Mouse (Mus musculus) midbrain, embryonic 11.5 days (tissue): ENCODE results near the gene Vipr1. TPM values are rescaled to one million over a fixed set of nuclear protein-coding genes. Genes with fewer than 3 reads are reported as not detected.
A peak's percentile ranks its signal among the peaks of the same experiment; 100 is the strongest.

Source experiments
- ATAC-seq: fragments of 200-750 bp; cut with Nextera tagmentation; 2 replicates; pipeline ENCODE4 v1.8.0; 2017; ENCODE audit warnings: moderate TSS enrichment, moderate library complexity; ENCODE audit not compliant: low FRiP score
- DNase-seq: peaks from one replicate; pipeline ENCODE4 v3.0.0; 2015; ENCODE audit warnings: low spot score; ENCODE audit errors: missing footprints
- H3K27ac ChIP-seq: fragments of 300-500 bp; sonication (generic); 2 replicates; pipeline ENCODE4 v1.5.1; 2014; ENCODE audit warnings: low read depth, low read length
- H3K27me3 ChIP-seq: fragments of 300-500 bp; sonication (generic); 2 replicates; pipeline ENCODE4 v1.6.1; 2014; ENCODE audit warnings: mild to moderate bottlenecking, low read length, moderate library complexity, mixed read lengths; ENCODE audit not compliant: control insufficient read depth, insufficient read depth
- H3K36me3 ChIP-seq: fragments of 300-500 bp; sonication (generic); 2 replicates; pipeline ENCODE4 v1.6.1; 2014; ENCODE audit warnings: mild to moderate bottlenecking, low read length, moderate library complexity, mixed read lengths; ENCODE audit not compliant: control insufficient read depth, insufficient read depth
- H3K4me1 ChIP-seq: fragments of 300-500 bp; sonication (generic); 2 replicates; pipeline ENCODE4 v1.6.1; 2014; ENCODE audit warnings: low read length; ENCODE audit not compliant: control insufficient read depth, insufficient read depth
- H3K4me2 ChIP-seq: fragments of 300-500 bp; sonication (generic); 2 replicates; pipeline ENCODE4 v1.6.1; 2014; ENCODE audit warnings: mild to moderate bottlenecking, moderate library complexity
- H3K4me3 ChIP-seq: fragments of 300-500 bp; sonication (generic); 2 replicates; pipeline ENCODE4 v1.5.1; 2014; ENCODE audit warnings: low read depth, low read length
- H3K9ac ChIP-seq: fragments of 300-500 bp; sonication (generic); 2 replicates; pipeline ENCODE4 v1.6.1; 2014; ENCODE audit warnings: low read length
- H3K9me3 ChIP-seq: fragments of 300-500 bp; sonication (generic); 2 replicates; pipeline ENCODE4 v1.6.1; 2016; ENCODE audit warnings: low read length; ENCODE audit not compliant: control insufficient read depth
- WGBS: fragments of 180-500 bp; shearing (Covaris S2); extraction: QIAGEN DNeasy Blood & Tissue Kit; methylation state at CpG from one replicate; pipeline ENCODE4 v1.1.7; 2014; 5-methylcytosine and 5-hydroxymethylcytosine counted together
- polyA plus RNA-seq: library from polyadenylated mRNA; unstranded; fragments of >200 nt; fragmentation: Nextera tagmentation; extraction: Ambion mirVana; gene quantifications from 2 replicates; pipeline ENCODE4 v1.2.1, GENCODE M21; 2014

Gene Vipr1
- polyA plus RNA-seq, 1 experiment from 2014 or later, result 0.41 TPM

DNA sequence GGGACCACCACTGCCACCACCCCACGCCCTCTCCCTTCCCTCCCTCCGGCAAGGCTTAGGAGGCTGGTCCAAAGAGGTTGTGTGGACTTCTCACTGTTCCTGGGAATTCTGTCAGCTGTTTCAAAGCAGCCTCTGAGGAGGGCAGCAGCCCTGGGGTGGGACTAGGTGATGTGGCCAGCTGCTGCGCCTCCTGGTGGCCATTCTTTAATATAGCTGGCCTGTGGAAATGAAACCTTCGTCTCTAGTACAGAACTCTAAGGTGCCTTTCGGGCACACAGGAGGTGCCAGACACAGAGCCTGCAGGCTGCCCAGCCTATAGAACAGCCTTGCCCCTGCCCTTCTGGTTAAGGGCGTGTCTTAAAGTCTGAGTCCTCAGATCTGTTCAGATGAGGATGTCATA is 37.0 kb downstream of the Vipr1 start:
- Histone ChIP-seq H3K4me1 (no peaks in the 10 kb centered on the region), H3K9ac (no peak overlapping the region), H3K4me2 (no peak overlapping the region), H3K27ac (no peak overlapping the region), H3K9me3 (no peaks in the 10 kb centered on the region), H3K36me3 (peaks cover 4% of the 10 kb centered on the region; the same call in 1 of the 2 replicates), H3K27me3 (no peaks in the 10 kb centered on the region), H3K4me3 (no peak overlapping the region)
- DNase-seq (peak; percentile 93), ATAC-seq (peak; percentile 71)
- 16% methylated on average over 6 of the region's 6 CpGs for WGBS

GRCm38 (mm10) chr9:121681191-121681590 is 38.7 kb downstream of the Vipr1 start:
- ATAC-seq (no peak), DNase-seq (peak; percentile 77)
- no peak overlapping the region for H3K9ac ChIP-seq
- peaks cover 10% of the 10 kb centered on the region for H3K36me3 ChIP-seq
- H3K4me3 ChIP-seq, result no peak overlapping the region
- 85% methylated on average over 8 of the region's 8 CpGs for WGBS
- no peak overlapping the region for H3K27ac ChIP-seq
- no peaks in the 10 kb centered on the region for H3K9me3 ChIP-seq
- no peaks in the 10 kb centered on the region for H3K27me3 ChIP-seq
- H3K4me2 ChIP-seq, result no peak overlapping the region
- H3K4me1 ChIP-seq, result no peaks in the 10 kb centered on the region

DNA sequence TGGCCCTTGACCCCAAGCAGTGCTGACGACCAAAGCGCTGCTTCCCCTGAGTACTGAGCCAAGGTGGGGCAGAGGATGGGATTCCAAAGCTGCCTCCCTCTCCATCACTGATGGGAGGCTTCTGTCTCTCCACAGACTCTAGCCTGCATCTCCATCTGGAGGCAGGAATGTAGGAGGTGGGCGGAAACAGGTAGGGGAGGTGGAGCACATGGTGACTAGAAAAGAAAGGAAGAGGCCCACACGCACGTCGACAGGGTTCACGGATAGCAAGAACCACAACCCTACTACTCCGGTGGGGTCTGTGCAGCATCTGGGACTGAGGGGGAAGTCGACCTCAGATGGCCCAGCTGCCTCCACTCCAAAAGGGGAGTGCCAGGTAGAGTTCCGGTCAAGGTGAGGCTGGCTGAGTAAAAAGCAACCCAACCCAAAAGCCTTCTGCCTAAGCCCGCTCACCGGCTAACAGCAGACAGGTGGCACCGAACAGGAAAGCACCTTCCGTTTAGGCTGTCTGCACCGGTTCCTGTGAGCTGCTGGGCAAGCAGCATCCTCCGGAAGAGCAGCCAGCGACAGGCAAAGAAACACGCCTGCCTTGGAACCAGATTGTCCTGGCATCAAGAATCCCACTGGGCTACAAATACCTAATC is 39.6 kb downstream of the Vipr1 start:
- no peak overlapping the region for H3K9ac ChIP-seq
- WGBS, result 82% methylated on average over 18 of the region's 18 CpGs
- DNase-seq (peak; percentile 37), ATAC-seq (no peak)
- no peak overlapping the region for H3K4me2 ChIP-seq
- H3K4me1 ChIP-seq, result no peaks in the 10 kb centered on the region
- no peaks in the 10 kb centered on the region for H3K9me3 ChIP-seq
- no peaks in the 10 kb centered on the region for H3K27me3 ChIP-seq
- H3K27ac ChIP-seq, result no peak overlapping the region
- H3K4me3 ChIP-seq, result no peak overlapping the region
- H3K36me3 ChIP-seq, result peaks cover 10% of the 10 kb centered on the region

DNA sequence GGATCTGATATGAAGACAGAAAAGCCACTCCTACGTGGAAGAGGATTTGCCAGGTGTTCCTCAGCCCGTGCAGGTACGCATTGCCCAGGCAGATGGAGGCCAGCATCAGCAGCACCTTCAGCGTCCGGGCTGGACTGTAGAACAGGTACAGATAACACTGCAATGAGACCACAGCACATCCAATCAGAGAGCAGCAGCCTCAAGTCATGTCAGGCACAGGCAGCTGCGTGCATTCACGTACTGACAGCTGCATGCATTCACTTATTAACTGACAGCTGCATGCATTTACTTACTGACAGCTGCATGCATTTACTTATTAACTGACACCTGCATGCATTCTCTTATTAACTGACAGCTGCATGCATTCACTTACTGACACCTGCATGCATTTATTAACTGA is 42.2 kb downstream of the Vipr1 start:
- 82% methylated on average over 7 of the region's 7 CpGs for WGBS
- H3K4me3 ChIP-seq, result no peak overlapping the region

DNA sequence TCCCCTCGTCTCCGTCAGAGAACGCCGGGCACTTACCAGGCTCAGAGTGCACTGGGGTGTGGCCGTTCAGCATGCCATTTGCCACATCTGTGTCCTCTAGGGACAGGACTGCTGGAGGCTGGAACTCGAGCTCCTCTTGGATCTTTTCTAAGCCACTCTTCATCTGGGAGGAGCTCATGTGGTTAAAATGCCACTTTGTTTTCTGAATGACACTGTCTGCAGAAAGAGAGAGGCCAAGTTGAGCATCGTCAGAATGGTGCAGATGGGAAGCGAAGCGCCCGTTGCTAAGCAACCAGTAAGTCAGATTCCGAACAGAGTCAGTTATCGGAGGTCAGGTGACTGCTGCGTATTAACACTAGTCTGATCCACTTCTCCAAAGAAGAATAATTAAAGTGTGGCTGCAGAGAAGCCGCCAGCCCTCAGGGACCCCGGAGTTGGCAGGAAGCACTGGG is 47.7 kb downstream of the Vipr1 start:
- DNase-seq (no peak), ATAC-seq (peak; percentile 87)
- WGBS, result 53% methylated on average over 15 of the region's 15 CpGs
- Histone ChIP-seq H3K4me3 (no peak overlapping the region), H3K9me3 (no peaks in the 10 kb centered on the region), H3K4me1 (peaks cover 18% of the 10 kb centered on the region), H3K27me3 (no peaks in the 10 kb centered on the region), H3K4me2 (peak overlapping the region; percentile 19; the same call in 1 of the 2 replicates), H3K9ac (no peak overlapping the region), H3K36me3 (peaks cover 6% of the 10 kb centered on the region; the same call in 1 of the 2 replicates), H3K27ac (peak overlapping the region; percentile 58)

More for the DNA sequence above, 42.2 kb downstream of the Vipr1 start:
- peaks cover 1% of the 10 kb centered on the region; the same call in 1 of the 2 replicates for H3K4me1 ChIP-seq
- peaks cover 13% of the 10 kb centered on the region for H3K36me3 ChIP-seq
- no peak overlapping the region for H3K27ac ChIP-seq
- no peak overlapping the region for H3K9ac ChIP-seq
- DNase-seq (peak; percentile 51), ATAC-seq (no peak)
- H3K4me2 ChIP-seq, result no peak overlapping the region
- no peaks in the 10 kb centered on the region for H3K27me3 ChIP-seq
- H3K9me3 ChIP-seq, result no peaks in the 10 kb centered on the region

DNA sequence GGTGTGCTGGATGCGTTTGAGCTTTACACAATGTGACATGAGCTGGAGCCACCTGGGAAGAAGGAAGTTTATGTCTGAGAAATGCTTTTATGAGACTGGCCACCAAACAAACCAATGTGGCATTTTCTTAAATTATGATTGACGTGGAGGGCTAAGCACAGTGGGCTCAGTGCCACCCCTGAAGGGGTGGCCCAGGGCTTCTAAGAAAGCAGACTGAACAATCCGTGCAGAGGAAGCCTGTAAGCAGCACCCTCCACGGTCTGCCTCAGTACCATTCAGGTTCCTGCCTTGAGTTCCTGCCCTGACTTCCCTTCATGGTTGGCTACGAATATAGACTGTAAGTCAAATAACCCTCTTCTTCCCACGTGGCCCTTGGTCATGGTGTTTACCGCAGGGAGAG is 48.2 kb downstream of the Vipr1 start:
- Histone ChIP-seq H3K4me1 (peaks cover 18% of the 10 kb centered on the region), H3K4me2 (no peak overlapping the region), H3K9ac (no peak overlapping the region), H3K27me3 (no peaks in the 10 kb centered on the region), H3K4me3 (no peak overlapping the region), H3K9me3 (no peaks in the 10 kb centered on the region), H3K36me3 (peaks cover 6% of the 10 kb centered on the region; the same call in 1 of the 2 replicates), H3K27ac (peak overlapping the region; percentile 58)
- 86% methylated on average over 7 of the region's 7 CpGs for WGBS
- ATAC-seq (0 out of 2 replicates have a peak, but pooled peaks have one; percentile 25), DNase-seq (no peak)

DNA sequence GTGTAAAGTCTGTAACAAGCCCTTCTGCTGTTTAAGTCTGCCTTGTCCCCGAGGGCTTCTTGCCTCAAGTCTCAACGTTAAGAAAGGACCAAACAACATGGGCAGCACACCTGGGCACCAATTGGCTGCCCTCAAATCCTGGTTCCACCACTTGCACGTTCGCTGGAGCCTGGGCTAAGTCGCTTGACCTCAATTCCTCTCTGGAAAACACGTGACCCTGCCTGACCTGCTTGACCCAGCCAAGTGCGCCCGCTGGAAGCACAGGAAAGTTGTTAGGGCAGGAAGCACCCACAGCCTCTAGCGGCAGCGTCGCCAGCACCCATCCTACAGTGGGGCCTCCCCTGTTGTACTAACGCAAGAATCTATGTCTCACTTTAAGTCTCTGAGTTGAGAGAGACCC is 52.2 kb downstream of the Vipr1 start:
- Histone ChIP-seq H3K9ac (no peak overlapping the region), H3K36me3 (peaks cover 2% of the 10 kb centered on the region; the same call in 1 of the 2 replicates), H3K27ac (no peak overlapping the region), H3K4me2 (no peak overlapping the region), H3K27me3 (no peaks in the 10 kb centered on the region), H3K9me3 (no peaks in the 10 kb centered on the region), H3K4me3 (no peak overlapping the region), H3K4me1 (peaks cover 16% of the 10 kb centered on the region)
- no peak for DNase-seq
- 80% methylated on average over 12 of the region's 12 CpGs for WGBS
- ATAC-seq, result no peak

DNA sequence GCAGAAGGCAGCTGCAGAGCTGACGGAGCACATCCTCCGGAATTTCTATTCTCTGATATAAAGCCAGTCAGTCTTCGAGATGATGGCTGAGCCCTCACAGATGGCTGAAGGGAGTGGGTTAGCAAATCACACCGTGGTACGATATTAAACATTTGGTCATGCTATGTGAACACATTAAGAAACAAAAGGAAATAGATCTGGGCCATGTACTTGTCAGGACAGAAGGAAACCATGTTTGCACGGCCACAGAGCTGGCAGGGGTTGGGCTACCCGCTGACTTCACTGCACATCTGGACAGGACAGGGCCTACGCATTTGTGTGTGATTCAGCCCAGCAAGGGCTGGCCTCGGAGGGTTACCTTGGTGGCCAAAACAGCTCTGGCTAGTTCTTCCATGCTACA is 54.1 kb downstream of the Vipr1 start:
- Histone ChIP-seq H3K27ac (no peak overlapping the region), H3K4me1 (no peaks in the 10 kb centered on the region), H3K27me3 (no peaks in the 10 kb centered on the region), H3K9ac (no peak overlapping the region), H3K4me2 (no peak overlapping the region), H3K9me3 (no peaks in the 10 kb centered on the region), H3K4me3 (no peak overlapping the region), H3K36me3 (no peaks in the 10 kb centered on the region)
- ATAC-seq, result peak; percentile 30; the same call in 1 of the 2 replicates
- no peak for DNase-seq
- WGBS, result 93% methylated on average over 9 of the region's 9 CpGs

DNA sequence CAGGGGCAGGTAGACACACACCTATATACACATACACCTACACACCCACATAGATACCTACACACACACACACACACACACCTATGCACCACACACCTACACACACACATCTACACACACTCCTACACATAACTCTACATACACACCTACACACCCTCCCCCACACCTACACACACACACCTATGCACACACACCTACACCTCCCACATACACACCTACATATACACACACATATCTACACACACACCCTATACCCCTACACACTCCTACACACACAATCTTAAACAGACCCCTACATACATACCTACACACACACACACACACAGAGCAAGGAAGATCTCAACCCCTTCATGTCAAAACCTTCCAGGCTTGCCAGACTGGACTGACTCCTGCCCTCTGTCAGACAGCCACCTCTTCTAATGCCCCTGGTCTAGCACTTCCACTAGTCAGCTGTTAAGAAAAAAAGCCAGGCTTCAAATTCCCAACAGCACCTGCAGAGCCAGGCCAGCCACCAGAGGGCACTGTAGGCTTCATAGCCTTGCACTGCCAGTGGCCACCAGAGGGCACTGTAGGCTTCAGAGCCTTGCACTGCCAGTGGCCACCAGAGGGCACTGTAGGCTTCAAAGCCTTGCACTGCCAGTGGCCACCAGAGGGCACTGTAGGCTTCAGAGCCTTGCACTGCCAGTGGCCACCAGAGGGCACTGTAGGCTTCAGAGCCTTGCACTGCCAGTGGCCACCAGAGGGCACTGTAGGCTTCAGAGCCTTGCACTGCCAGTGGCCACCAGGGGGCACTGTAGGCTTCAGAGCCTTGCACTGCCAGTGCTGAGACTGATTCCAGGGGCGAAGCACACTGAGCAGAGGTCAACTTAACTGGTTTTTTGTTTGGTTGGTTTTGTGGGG is 54.9 kb downstream of the Vipr1 start:
- Histone ChIP-seq H3K9me3 (no peaks in the 10 kb centered on the region), H3K27me3 (no peaks in the 10 kb centered on the region), H3K4me1 (no peaks in the 10 kb centered on the region), H3K27ac (no peak overlapping the region), H3K36me3 (no peaks in the 10 kb centered on the region), H3K4me3 (no peak overlapping the region), H3K9ac (no peak overlapping the region), H3K4me2 (no peak overlapping the region)
- WGBS, result 80% methylated on average over 1 of the region's 1 CpGs
- ATAC-seq, result peak; percentile 55
- DNase-seq, result no peak
